Mouse (Mus musculus) thymus, postnatal 10 days (tissue): ENCODE data around the gene Kcnq2.
A peak's percentile ranks its signal among the peaks of the same experiment; 100 is the strongest.

Source experiments
- DNase-seq, 2 experiments: peaks; one replicate each; pipeline ENCODE4 v3.0.0; 2021; ENCODE audit warnings: low spot score in 2 of 2

Kcnq2 gene

DNA sequence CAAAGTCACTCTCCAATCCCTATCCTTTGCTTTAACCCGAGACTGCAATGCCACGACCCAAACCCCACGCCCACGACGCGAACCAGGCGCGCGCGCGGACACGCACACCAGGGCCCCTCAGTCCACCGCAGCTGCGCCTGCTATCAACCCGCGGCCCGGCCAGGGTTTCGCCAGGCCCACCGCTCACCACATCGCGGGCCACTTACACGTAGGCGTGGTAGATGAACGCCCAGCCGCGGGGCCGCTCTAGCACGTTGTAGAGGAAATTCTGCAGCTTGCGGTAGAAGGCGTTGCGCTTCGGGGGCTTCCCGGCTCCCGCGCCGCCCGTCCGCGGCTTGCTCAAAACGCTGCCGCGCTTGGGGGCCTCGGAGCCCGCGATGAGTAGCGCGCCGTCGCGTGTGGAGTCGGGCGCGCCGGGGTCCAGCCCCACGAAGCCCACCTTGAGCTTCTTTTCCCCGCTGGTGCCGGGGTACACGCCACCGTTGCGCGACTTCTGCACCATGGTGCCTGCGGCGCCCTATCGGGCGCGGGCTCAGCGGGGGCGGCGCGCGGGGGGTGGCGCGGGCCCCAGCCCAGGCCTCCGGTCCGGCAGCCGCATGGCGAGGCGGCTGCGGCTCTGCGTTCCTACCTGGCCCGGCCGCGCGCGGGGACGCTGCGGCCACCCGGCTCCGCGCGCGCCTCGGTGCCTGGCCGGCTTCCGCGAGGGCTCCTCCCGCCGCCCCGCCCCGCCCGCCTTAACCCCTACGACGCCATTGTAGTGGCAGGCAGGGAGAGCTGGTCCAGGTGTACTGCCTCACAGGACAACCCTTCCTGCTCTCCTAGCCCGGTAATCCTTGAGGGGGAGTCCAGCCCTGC lies at the start of gene Kcnq2:
Kcnq2 (minus strand) TSS at position 710 of the 855 bp plus-strand sequence.
- DNase-seq, result no peak

DNA sequence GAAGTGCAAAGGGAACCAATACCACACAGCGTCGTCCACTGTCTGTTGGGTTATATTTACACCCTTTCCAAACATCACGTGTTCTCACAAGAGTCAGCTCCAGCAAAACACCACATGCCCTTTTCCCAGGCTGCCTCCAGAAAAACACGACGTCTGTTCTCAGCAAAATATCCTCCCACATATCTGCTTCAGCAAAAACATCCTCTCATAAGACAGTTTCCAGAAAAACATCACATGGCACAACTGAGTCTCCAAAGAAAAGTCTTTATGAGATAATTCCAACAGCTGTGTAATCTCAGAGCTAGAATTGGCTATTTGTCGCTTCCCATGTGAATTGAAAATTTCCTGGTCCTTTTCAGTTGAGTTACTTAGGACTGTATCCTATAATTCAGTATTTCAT lies 45.8 kb upstream of the Kcnq2 start:
- DNase-seq, result no peak

DNA sequence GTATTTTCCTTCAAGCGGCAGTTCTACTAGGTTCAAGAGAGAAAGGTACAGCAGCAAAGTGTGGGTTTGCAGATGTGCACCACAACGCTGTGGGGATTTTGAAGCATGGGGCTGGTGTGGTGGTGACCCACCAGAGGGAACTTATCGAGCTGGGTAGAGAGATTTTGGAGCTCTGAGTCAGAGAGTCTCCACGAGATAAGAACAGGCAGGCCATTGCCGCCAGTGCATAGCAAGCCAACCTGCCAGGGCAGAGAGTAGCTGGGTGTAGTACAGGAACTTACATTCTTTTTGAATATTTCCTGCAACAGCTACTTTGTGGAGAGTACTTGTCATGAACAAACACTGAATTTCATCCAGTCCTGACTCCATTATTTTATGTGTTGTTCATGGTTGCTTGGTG lies 43.4 kb upstream of the Kcnq2 start:
- no peak for DNase-seq

DNA sequence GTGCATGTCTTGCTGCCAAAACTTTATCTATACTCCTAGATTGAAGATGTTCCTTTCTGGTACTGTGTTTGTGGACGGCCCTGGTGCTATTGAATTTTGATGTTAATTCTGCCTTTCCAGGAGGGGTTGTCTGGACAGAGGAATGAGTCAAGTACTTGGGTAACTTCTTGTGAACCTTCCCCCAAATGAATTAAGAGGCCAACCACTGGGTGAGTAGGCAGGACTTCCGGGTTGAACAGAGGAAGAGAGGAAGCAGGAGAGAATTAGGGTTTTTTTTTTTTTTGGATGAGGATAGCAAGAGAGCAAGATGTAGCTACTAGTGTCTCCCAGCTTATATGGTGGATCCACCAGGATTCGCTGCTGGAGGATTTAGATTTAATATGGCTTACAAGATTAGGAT lies 42.9 kb upstream of the Kcnq2 start:
- no peak for DNase-seq

DNA sequence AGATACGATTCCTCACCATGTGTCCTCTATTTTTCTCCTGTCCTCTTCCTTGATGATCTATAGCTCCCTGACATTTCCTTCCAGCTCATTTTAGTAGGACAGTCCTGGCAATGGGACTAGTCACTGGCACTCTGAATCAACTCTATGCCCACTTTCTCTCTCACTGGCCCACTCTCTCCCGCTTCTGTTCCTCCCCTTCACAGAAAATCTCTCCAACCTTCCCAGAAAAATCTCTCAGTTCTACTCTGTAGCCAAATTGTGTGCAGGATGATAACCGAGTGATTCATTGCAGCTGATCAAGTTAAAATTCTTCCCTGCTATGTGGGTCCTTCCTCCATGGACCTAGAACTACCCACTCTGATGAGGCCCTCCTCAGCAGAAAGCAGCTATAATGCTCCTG lies 39.5 kb upstream of the Kcnq2 start:
- DNase-seq, result no peak

DNA sequence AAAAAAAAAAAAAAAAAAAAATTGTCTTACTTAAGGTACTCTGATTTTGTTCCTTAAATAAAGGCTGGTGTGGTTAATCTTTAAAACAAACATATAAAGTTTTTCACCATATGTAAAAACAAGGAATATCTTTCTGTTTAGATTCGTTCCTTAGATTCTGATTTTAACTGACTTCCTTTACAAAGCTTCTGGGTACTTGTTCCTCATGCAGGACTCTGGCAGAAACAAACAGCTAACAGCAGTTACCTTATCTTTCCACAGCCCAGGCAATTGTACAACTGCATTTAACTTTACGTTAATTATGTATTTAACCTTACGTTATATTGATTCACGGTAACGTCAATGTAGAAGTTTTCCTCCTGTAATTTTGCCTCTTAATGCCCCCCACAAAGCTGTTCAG lies 31.4 kb upstream of the Kcnq2 start:
- no peak for DNase-seq

DNA sequence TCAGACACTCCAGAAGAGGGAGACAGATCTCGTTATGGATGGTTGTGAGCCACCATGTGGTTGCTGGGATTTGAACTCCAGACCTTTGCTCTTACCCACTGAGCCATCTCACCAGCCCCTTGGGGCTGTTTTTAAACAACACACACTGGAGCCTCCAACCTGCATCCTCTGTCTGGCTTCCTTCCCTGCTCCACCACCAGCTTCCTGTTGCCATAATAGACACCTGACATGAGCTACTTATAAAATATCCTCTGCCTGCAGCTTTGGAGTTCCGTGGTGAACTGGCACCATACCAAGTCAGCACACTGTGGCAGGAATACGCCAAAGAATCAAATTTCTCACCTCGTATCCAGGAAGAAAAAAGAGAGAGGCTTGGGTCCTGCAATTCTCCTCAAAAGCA lies 25.7 kb upstream of the Kcnq2 start:
- DNase-seq, result no peak

DNA sequence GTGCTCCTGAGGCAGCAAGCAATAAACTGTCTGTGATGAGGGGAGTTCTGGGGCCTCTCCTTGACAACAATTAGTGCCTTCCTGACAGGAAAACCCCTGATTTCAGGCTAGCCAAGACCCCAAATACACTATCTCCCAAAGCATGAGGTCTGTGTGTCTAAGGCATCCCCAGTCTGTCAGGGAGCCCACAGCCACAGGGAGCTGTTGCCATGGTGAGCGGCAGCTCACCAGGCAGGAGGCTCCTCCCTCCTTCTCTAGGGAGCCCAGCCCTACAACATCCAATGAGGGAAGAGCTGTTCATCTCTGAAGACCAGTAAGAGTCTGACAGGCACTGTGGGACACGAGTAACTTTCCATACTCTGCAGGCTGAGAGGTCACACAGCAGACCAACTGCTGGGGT lies 24.7 kb upstream of the Kcnq2 start:
- DNase-seq, result no peak

DNA sequence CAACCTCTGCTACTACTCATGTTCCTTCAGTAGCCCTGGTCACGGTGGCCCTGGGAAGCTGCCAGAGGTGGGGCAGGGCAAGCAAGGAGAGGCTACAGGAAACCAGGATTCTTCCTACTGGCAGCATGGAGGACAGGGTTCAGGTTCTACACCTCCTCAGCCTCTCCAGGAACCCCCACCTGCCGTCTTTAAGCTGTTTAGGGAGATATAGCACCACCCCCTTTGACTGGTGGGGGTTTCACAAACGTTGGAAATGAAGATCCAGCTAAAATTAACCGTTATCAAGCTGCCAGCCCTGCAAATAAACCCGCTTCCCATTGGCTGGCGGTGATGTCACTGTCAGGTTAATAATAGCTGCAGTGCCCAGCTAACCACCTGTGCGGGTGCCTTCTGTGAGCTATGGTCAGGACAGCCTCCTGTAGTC lies 24.0 kb upstream of the Kcnq2 start:
- DNase-seq, result no peak

DNA sequence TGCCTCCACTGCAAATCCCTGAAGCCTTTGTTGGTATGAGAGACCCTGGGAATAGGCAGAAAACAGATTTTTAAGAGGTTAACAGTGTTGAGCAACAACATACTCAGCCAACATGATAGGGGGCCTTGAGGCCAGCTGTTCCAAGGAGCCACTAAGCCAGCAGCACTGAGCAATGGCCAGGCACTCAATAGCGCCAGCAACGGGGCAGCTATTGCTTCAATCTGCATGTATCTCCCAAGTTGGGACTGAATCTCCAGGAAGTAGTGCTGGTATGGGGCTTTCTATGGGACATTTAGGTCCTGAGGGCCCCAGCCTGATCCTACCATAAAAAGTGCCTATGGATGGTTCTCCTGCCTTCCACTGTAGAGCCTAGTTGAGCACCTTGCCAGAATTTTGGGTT lies 23.4 kb upstream of the Kcnq2 start:
- DNase-seq, result no peak

DNA sequence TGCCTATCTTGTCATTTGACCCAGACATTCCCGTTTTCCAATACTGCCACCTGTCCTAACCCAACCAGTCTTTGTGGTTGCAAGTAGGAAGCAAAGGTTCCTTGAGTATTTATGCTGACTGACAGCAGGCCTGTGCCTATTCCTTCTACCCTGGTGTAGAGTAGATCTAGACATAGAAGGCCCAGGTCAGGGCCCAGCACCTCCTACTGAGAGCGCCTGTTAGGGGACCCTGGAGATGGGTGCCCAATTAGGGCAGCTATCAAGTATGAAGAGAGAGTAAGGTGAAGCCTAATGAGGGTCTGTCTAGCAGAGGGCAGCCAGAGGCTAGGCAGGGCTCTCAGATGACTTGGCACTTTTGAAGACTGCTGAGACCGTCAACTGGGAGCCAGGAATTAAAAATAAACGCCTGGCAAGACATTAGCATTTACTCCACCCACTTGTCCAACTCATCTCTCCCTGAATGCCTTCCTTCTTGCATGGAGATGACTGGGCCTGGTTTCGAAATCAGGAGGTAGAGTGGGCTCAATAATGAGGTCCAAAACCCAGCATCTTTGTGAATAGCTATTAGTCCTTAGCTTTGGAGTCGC lies 22.7 kb upstream of the Kcnq2 start:
- DNase-seq, result no peak

DNA sequence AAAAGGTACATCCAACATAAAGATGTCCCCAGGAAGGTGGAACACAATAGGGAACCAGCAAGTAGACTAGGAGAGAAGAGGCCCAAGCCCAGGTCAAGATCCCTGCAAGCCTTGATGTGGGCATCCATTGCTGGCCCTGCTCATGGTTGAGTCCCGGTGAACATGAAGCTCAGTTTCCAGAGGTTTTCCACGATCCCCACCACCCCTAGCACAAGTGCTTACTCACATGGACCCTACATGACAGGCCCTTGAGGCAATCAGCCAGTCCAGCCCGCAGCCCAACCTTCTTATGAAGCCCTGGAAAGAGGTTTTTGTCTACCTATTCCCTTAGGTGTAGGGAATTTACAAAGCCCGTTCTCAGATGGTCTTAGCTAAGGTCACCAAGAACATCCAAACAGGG lies 22.1 kb upstream of the Kcnq2 start:
- DNase-seq, result no peak

DNA sequence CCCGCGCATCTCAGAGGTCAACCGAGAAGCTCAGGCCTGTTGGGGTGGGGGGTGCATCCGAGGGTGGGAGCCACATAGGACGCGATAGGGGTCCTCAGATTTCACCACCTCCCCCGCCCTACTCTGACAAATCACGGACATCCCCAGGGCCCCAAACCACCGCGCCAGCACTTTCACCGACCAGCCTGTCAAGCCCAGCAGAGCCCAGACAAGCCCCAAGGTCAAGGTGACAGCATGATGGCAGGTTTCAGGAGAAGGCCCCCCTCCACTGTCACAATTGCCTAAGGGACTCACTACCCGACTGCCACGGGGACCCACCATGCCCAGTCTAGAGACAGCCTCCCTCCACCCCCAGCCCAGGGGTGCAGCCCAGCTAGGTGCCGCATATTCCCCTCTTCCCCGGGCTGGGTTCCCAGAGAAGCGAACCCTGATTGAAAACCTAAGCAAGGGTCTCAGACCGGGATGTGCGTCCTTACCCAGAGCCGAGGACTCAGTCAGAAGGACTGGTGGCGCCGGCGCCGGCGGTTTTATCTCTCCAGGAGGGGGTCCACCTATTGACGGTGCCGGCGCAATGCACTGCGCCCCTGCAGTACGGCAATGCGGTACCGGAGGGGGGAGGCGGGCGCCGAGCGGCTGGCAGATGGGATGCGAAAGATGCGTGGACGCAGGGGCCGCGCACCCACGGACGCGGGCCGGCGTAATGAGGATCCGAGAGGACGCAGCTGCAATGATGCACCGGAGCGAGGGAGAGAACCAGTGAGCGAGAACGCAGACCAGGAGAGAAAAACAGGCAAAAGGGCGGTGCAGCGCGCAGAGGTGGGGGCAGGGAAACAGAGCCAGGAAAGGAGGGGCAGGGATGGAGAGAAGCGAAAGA lies 21.4 kb upstream of the Kcnq2 start, which contains the start of gene Eef1a2:
Eef1a2 (minus strand) TSS at position 767 of the 874 bp plus-strand sequence.
- DNase-seq, result no peak

DNA sequence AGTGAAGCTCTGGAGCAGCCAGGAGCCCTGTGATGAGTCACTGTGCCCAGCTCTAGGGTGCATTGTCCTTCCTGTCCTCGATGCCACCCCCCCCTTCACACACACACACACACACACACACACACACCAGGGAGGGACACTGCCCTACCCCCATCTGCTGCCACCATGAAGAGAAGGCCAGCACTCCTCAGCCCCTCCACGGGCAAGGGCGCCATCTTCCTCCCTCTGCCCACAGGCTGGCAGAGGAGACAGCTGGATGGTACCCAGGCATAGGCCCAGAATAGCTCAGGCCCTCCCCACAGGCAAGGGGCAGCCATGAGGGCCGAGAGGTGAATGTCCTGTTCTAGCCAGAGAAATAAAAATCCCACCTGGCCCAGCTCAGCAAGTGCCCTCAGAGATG lies 20.7 kb upstream of the Kcnq2 start:
- DNase-seq, result no peak

DNA sequence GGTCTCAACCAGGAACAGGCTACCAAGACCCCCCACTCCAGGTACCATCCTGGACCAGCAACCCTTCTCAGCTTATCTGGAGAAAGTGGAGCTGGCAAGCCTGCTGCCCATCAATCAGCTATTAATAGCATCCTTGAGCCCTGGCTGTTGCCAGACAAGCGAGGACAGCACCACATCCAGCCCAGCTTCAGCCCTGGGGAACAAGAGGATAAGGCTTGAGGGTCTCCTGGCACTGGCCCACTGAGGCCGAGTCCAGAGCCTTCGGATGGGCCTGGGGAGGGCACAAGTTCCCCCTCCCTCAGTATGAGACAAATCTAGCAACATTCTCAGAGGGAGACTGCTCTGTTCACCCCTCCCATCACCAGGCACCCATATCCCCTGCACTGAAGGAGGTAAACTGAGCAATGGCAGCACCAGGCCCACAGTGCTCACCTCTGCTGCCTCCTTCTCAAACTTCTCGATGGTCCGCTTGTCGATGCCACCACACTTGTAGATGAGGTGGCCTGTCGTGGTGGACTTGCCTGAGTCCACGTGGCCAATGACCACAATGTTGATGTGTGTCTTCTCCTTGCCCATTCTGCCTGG lies 19.8 kb upstream of the Kcnq2 start:
- no peak for DNase-seq

DNA sequence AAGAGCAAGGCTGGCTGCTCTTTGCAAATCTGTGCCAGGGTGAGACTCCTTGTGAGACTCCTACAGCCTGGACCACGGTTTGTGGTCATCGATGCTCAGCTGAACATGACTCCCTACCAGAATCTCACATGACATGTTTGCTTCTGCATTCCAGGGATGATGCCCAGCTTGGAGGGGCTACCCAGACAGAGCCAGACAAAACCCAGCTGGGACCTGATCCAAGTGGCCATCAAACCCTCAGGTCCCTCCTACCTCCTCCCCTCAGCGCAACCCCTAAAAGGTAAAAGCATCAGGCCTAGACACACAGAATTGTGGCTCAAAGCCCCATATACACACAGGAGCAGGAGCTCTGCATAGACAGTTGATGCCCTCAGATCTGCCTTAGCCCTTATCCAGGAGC lies 19.3 kb upstream of the Kcnq2 start:
- no peak for DNase-seq

DNA sequence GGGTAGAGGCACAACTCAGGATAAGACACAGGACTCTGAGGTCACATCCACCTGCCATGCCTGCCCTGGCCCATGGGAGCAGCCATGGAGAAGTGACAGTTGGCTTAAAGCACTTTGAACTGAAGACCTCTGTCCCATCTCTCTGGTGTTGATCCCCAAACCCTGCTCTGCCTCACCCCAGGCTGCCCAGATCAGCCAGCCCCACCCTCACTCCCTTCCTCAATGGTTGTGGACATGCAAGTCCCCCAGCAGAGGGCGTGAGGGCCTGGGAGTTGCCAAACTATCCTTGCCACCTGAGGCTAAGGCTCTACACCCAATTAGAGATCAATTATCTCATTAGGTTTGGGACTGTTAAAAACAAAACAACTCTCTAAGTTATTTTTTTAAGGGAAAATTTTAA lies 18.7 kb upstream of the Kcnq2 start:
- DNase-seq, result peak in 1 of 2 experiments; percentile 22

DNA sequence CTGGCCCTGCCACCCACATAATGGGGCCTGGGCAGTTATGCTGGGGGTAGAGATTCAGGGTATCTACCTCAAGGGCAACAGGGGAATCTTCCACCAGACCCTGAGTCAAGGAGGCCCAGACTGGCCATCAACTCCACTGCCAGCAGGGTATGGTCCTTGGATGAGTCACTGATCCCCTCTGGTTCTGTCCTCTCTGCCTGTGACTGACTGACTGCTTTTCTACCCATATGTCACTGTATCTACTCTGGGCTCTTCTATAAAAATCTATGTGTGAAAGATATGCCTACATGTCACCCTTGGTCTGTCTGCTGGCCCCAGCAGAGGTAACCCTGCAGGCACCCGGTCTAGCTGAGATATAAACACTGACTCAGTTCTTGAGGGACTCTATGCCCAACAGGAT lies 18.0 kb upstream of the Kcnq2 start:
- no peak for DNase-seq

DNA sequence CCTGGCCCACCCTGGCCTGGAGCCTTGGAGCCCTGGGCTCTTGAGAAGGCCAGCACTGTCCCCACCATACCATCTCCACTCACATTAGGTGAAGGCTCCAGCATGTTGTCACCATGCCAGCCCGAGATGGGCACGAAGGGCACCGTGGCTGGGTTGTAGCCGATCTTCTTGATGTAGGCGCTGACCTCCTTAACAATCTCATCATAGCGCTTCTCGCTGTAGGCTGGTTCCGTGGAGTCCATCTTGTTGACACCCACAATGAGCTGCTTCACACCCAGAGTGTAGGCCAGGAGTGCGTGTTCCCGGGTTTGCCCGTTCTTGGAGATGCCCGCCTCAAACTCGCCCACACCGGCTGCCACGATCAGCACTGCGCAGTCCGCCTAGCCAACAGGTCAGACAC lies 17.6 kb upstream of the Kcnq2 start:
- no peak for DNase-seq

DNA sequence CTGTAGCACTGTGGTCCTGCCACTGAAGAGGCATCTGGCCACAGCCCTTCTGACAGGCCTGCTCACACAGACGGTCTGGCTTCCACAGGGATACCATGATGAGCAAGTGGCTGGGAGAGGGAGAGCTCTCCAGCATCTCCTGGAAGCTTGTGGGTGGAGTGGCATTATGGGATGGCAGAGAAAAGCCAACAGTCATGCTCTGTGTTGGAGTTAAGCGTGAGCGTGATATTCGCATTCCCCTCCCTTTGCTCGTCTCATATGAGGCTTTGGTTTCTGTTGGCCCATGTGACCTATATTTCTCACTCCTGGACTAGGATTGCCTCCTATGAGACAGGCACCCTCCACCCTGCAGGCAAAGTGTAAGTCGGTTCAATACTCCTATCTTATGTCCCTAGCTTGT lies 15.2 kb upstream of the Kcnq2 start:
- no peak for DNase-seq

DNA sequence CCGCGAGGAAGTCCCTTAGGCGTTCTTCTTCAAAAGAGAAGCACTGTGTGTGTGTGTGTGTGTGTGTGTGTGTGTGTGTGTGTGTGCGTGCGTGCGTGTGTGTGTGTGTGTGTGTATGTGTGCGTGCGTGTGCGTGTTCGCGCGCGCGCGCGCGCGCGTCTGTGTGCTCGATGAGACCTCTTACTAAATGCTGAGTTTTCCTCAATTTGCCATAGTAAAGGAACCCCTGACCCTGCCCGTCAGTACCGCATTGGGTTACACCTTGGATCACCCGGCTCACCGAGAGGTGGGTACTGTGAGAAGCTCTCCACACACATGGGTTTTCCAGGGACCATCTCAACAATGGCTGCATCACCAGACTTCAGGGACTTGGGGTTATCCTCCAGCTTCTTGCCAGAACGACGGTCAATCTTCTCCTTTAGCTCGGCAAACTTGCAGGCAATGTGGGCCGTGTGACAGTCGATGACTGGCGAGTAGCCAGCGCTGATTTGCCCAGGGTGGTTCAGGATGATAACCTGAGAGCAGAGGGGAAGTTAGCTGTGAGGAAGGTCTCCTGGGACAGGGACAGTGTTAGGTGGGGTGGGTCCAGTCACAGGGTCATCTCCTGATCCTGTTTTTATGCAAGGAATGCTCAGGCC lies 13.3 kb upstream of the Kcnq2 start:
- no peak for DNase-seq
